Mouse (Mus musculus): Measurements from ENCODE around the gene Il9r. TPM values are rescaled to one million over a fixed set of nuclear protein-coding genes. Genes with fewer than 3 reads are reported as not detected.

The Il9r gene
- total and polyA plus RNA-seq, 2 experiments from 2014 or later = not detected

- H3K27ac ChIP-seq (ENCODE audit: low read depth, low read length) = peak overlapping the region; percentile 89; the same call in 1 of the 2 replicates
- peaks cover 30% of the 10 kb centered on the region for H3K4me1 ChIP-seq (ENCODE audit: insufficient read depth)
- DNase-seq (no peak), ATAC-seq (no peak)
- H3K27me3 ChIP-seq (ENCODE audit: insufficient read depth, low read length) = no peaks in the 10 kb centered on the region
- no peak overlapping the region for H3K4me3 ChIP-seq (ENCODE audit: low read depth, low read length)
- no peak overlapping the region for H3K4me2 ChIP-seq (ENCODE audit: low read depth)
- 62% methylated on average over 7 of the region's 7 CpGs for WGBS
- no peaks in the 10 kb centered on the region for H3K36me3 ChIP-seq (ENCODE audit: insufficient read depth)
- H3K9ac ChIP-seq = no peak overlapping the region
- no peak for TF ChIP-seq CTCF (IDR thresholded peaks at IDR 0.05; ENCODE audit: low read depth)
- no peaks in the 10 kb centered on the region for H3K9me3 ChIP-seq (ENCODE audit: low read length)
Measured at GRCm38 (mm10) chr11:32160341-32160740, 39.7 kb downstream of the Il9r start.

DNA sequence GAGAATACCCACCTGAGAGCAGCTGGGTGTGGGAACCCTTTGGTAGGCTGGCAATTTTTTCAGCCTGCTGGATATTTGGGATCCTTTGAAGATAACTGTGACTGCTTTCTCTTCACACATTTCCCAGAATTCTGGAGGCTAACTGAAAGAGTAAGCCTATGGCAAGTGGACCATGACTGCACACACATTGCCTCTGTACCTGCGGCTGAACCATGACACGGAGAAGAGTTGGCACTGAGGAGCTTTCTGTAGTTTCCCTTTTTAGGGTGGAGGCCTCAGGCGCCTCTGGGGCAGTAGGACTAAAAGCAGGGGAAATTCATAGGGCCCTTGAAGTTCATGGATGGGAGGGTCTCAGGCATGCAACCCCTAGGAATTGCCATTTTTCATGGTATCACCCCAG, 40.9 kb downstream of the Il9r start:
- DNase-seq (no peak), ATAC-seq (no peak)
- no peak for TF ChIP-seq CTCF (IDR thresholded peaks at IDR 0.05; ENCODE audit: low read depth)
- no peaks in the 10 kb centered on the region for H3K27me3 ChIP-seq (ENCODE audit: insufficient read depth, low read length)
- H3K4me2 ChIP-seq (ENCODE audit: low read depth) = no peak overlapping the region
- 93% methylated on average over 3 of the region's 3 CpGs for WGBS
- H3K4me3 ChIP-seq (ENCODE audit: low read depth, low read length) = no peak overlapping the region
- peak overlapping the region; percentile 94 for H3K27ac ChIP-seq (ENCODE audit: low read depth, low read length)
- peaks cover 30% of the 10 kb centered on the region for H3K4me1 ChIP-seq (ENCODE audit: insufficient read depth)
- H3K36me3 ChIP-seq (ENCODE audit: insufficient read depth) = no peaks in the 10 kb centered on the region
- no peak overlapping the region for H3K9ac ChIP-seq
- no peaks in the 10 kb centered on the region for H3K9me3 ChIP-seq (ENCODE audit: low read length)

DNA sequence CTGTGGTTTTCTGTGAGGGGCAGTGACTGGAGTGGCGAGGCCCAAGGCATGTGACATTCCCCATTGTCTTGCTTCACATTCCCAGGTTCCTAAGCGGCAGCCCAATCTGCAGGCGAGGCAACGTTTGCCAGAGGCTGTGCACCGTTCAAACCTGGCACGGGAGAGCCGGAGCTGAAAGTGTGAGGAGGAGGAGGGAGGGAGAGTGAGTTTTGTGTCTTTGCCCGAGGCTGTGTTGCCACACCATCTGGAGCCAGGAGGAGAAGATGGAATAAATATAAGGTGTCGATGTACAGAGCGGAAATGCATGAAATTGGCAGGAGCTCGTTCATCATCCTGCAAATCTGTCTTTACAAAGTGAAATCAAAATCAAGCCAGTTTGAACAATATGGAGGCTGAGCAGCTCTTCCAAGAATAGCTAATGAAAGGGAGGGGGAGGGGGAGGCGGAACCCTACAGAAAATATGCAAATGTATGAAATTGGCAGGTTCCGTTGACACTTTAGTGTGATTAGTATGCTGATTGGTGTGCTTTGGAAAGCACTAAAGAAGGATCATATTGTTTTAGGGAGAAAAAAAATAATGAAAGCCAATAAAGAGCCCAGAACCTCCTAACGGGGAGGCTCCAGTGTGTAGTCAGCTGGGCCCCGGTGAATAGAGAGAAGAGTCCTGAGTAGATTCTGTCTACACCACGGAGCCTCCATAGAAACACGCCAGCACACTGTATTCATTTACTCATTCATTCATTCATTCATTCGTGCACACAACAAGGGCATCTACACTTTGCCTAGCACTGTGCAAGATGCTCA, 42.1 kb downstream of the Il9r start:
- no peak overlapping the region for H3K9ac ChIP-seq
- TF ChIP-seq CTCF (IDR thresholded peaks at IDR 0.05; ENCODE audit: low read depth) = no peak
- peak overlapping the region; percentile 16; the same call in 1 of the 2 replicates for H3K4me2 ChIP-seq (ENCODE audit: low read depth)
- peaks cover 30% of the 10 kb centered on the region for H3K4me1 ChIP-seq (ENCODE audit: insufficient read depth)
- 8% methylated on average over 18 of the region's 18 CpGs for WGBS
- H3K27ac ChIP-seq (ENCODE audit: low read depth, low read length) = peak overlapping the region; percentile 94
- H3K4me3 ChIP-seq (ENCODE audit: low read depth, low read length) = no peak overlapping the region
- H3K36me3 ChIP-seq (ENCODE audit: insufficient read depth) = no peaks in the 10 kb centered on the region
- ATAC-seq (peak; percentile 78), DNase-seq (peak; percentile 93)
- H3K9me3 ChIP-seq (ENCODE audit: low read length) = no peaks in the 10 kb centered on the region
- no peaks in the 10 kb centered on the region for H3K27me3 ChIP-seq (ENCODE audit: insufficient read depth, low read length)

GRCm38 (mm10) chr11:32156854-32157630, 43.0 kb downstream of the Il9r start:
- peak; percentile 51 for DNase-seq
- Histone ChIP-seq H3K4me2 (ENCODE audit: low read depth) (no peak overlapping the region), H3K9me3 (ENCODE audit: low read length) (no peaks in the 10 kb centered on the region), H3K27ac (ENCODE audit: low read depth, low read length) (peak overlapping the region; percentile 94), H3K27me3 (ENCODE audit: insufficient read depth, low read length) (no peaks in the 10 kb centered on the region), H3K9ac (no peak overlapping the region), H3K4me1 (ENCODE audit: insufficient read depth) (peaks cover 26% of the 10 kb centered on the region), H3K36me3 (ENCODE audit: insufficient read depth) (no peaks in the 10 kb centered on the region), H3K4me3 (ENCODE audit: low read depth, low read length) (no peak overlapping the region)
- WGBS = 39% methylated on average over 7 of the region's 7 CpGs
- no peak for TF ChIP-seq CTCF (IDR thresholded peaks at IDR 0.05; ENCODE audit: low read depth)
- no peak for ATAC-seq

DNA sequence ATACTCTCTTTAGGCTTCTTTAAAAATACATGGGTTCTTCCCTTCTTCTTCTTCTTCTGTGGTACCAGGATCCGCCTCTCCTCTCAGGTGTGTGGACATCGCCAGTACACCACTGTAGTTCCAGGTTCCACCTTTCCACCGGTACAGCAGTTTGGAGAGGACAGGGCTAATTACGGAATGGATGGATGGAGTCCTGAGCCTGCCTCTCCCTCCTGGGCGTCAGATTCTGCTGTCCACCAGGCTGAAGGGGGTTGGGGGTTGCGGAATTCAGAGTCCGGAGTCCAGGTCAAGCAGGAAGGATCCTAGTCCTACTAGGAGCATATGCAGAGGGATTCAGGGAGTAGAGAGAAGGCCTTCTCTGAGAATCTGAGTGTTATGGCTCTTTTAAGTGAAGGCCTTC, 46.9 kb downstream of the Il9r start:
- TF ChIP-seq CTCF (IDR thresholded peaks at IDR 0.05; ENCODE audit: low read depth) = no peak
- no peak for DNase-seq
- Histone ChIP-seq H3K4me3 (ENCODE audit: low read depth, low read length) (no peak overlapping the region), H3K4me2 (ENCODE audit: low read depth) (no peak overlapping the region), H3K9me3 (ENCODE audit: low read length) (no peaks in the 10 kb centered on the region), H3K9ac (no peak overlapping the region), H3K36me3 (ENCODE audit: insufficient read depth) (no peaks in the 10 kb centered on the region), H3K4me1 (ENCODE audit: insufficient read depth) (peaks cover 7% of the 10 kb centered on the region; the same call in 1 of the 2 replicates), H3K27ac (ENCODE audit: low read depth, low read length) (no peak overlapping the region), H3K27me3 (ENCODE audit: insufficient read depth, low read length) (no peaks in the 10 kb centered on the region)
- no peak for ATAC-seq
- 97% methylated on average over 7 of the region's 7 CpGs for WGBS

DNA sequence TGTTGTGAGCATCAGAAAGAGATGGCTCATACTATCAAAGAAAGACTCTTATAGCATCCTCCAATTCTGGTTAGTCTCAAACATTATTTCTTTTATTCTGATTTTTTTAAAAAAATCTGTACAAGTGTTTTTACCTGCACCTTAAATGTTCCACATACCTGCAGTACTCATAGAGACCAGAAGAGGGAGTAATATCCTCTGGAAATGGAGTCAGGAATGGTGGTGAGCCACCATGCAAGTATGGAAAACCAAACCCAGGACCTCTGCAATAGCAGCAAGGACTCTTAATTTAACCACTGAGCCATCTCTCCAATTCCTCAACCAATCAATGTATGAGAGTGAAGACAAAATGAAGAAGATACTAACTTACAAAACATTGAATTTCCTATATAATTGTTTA, 47.3 kb downstream of the Il9r start:
- Histone ChIP-seq H3K4me3 (ENCODE audit: low read depth, low read length) (no peak overlapping the region), H3K27ac (ENCODE audit: low read depth, low read length) (no peak overlapping the region), H3K4me1 (ENCODE audit: insufficient read depth) (peaks cover 7% of the 10 kb centered on the region; the same call in 1 of the 2 replicates), H3K4me2 (ENCODE audit: low read depth) (no peak overlapping the region), H3K9me3 (ENCODE audit: low read length) (no peaks in the 10 kb centered on the region), H3K9ac (no peak overlapping the region), H3K36me3 (ENCODE audit: insufficient read depth) (no peaks in the 10 kb centered on the region), H3K27me3 (ENCODE audit: insufficient read depth, low read length) (no peaks in the 10 kb centered on the region)
- no peak for DNase-seq
- TF ChIP-seq CTCF (IDR thresholded peaks at IDR 0.05; ENCODE audit: low read depth) = peak; percentile 38
- ATAC-seq = no peak

GRCm38 (mm10) chr11:32151243-32151642, 48.8 kb downstream of the Il9r start:
- no peaks in the 10 kb centered on the region for H3K4me1 ChIP-seq (ENCODE audit: insufficient read depth)
- no peaks in the 10 kb centered on the region for H3K27me3 ChIP-seq (ENCODE audit: insufficient read depth, low read length)
- H3K27ac ChIP-seq (ENCODE audit: low read depth, low read length) = no peak overlapping the region
- DNase-seq (no peak), ATAC-seq (no peak)
- WGBS = 97% methylated on average over 5 of the region's 5 CpGs
- H3K4me3 ChIP-seq (ENCODE audit: low read depth, low read length) = no peak overlapping the region
- H3K9me3 ChIP-seq (ENCODE audit: low read length) = no peaks in the 10 kb centered on the region
- H3K9ac ChIP-seq = no peak overlapping the region
- no peaks in the 10 kb centered on the region for H3K36me3 ChIP-seq (ENCODE audit: insufficient read depth)
- TF ChIP-seq CTCF (IDR thresholded peaks at IDR 0.05; ENCODE audit: low read depth) = no peak
- no peak overlapping the region for H3K4me2 ChIP-seq (ENCODE audit: low read depth)

Data from forebrain, postnatal 0 days (tissue).